Mouse (Mus musculus): ENCODE results near the gene Kcnma1.

Gene Kcnma1

DNA sequence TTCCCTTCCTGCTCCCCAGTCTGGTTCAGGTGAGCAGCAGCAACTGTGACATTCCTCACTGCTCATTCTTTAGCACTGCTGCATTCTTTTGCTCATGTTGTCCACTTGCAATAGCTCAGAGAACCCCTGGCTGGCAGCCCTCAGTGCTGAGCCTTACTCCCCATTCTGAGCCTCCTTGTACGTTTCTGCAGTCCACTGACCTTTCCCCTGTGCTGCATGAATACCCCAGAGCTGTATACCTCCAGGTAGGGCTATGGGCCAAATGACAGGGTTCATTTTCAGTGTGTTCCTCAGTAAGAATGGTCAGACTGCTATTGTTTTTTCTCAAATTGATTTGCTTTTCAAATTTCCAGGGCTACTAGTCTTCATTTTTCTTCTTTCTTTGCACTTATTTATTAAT is 396.2 kb downstream of the Kcnma1 start:
- DNase-seq (ENCODE audit: extremely low read depth, low read depth, low spot score) = no peak

- DNase-seq (ENCODE audit: extremely low read depth, low read depth, low spot score) = no peak
Observed at GRCm38 (mm10) chr14:23610054-23610453, 404.2 kb downstream of the Kcnma1 start.

- DNase-seq (ENCODE audit: extremely low read depth, low read depth, low spot score) = no peak
Observed at GRCm38 (mm10) chr14:23605740-23606139, 408.6 kb downstream of the Kcnma1 start.

- no peak for DNase-seq (ENCODE audit: extremely low read depth, low read depth, low spot score)
Observed at GRCm38 (mm10) chr14:23602937-23603336, 411.4 kb downstream of the Kcnma1 start.

GRCm38 (mm10) chr14:23602054-23602453 is 412.2 kb downstream of the Kcnma1 start:
- DNase-seq (ENCODE audit: extremely low read depth, low read depth, low spot score) = no peak

GRCm38 (mm10) chr14:23594629-23595028 is 419.7 kb downstream of the Kcnma1 start:
- no peak for DNase-seq (ENCODE audit: extremely low read depth, low read depth, low spot score)

DNA sequence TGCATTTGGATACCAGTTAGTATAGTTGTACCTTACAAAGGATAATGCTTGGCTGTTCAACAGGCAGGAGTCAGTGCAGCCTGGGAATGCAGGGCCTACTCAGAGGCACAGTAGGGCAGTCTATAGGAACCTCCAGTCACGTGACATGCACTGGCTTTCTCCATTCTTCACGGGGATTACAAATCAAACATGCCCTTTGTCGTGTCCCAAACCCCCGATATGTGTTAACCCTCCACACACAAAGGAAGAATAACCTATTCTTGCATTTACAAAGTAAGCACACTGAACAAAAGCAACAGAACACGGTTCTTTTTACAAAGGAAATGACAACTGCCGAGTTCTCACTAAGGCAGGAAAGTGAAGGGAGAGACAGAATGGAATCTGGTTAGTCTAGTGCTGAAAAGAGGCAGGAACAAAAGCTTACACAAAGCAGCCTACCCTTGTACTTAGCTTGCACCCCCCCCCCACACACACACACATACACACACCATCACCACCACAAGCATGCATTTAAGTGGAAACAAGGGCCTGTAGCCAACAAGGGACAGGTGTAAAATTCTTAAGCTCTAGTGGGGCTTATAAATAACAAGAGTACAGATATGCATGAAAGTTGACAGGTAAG is 421.4 kb downstream of the Kcnma1 start:
- no peak for DNase-seq (ENCODE audit: extremely low read depth, low read depth, low spot score)

GRCm38 (mm10) chr14:23589744-23590481 is 424.4 kb downstream of the Kcnma1 start:
- no peak for DNase-seq (ENCODE audit: extremely low read depth, low read depth, low spot score)

DNA sequence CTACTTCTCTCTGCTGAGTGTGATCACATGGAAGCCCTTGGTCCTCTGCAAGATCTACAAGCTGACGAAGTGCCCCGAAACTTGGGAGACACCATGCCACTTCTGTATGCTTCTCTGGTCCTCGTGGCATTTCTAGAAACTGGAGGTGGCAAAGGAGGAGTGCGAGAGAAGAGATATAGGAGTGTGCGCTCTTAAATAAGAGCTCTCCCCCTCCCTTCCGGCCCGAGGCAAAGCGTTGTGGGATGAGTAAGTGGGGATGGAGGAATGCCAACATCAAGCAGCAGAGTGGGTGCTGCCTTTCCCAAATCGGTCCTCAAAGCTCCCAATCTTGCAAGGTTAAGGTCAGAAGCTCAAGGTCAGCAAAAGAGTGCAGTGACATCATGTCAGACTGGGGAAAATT is 426.8 kb downstream of the Kcnma1 start:
- DNase-seq (ENCODE audit: extremely low read depth, low read depth, low spot score) = no peak

GRCm38 (mm10) chr14:23583235-23583634 is 431.1 kb downstream of the Kcnma1 start:
- no peak for DNase-seq (ENCODE audit: extremely low read depth, low read depth, low spot score)

GRCm38 (mm10) chr14:23581282-23581681 is 433.0 kb downstream of the Kcnma1 start:
- no peak for DNase-seq (ENCODE audit: extremely low read depth, low read depth, low spot score)

DNA sequence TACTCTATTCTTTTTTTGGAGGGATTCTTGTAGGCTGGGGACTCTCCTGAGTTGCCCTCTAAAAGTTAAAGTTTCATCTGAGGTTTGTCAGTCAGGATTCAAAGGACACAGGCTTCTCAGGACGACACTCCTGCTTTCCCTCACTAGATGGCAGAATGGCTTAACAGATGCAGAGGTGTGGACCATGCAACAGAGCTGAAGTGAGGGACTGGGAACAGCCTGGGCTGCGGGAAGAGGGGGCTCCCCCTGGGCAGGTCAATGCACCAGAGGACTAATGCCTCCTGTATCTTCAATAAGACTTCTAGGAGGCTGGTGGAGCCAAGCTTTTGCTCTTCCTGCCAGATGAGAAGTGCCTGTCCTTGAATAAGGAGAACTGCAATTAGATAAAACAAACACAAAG is 438.3 kb downstream of the Kcnma1 start:
- no peak for DNase-seq (ENCODE audit: extremely low read depth, low read depth, low spot score)

DNA sequence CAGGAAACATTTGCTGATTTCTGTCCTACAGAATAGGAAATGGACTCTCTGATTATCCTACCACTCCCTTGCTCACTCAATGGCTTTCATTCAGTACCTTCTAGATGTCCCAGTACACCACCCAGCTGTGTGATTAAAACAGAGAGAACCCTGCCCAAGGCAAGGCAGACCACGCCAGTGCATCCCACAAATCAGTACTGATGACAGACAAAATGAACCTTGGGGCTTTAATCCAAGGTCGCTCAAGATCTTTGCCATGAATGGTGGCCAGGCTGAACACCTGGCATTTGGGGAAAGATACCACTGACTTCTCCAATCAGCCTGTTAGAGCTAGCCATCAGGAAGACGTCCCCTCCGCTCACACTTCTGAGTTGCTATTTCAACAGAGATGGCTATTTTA is 440.2 kb downstream of the Kcnma1 start:
- no peak for DNase-seq (ENCODE audit: extremely low read depth, low read depth, low spot score)

- no peak for DNase-seq (ENCODE audit: extremely low read depth, low read depth, low spot score)
Observed at GRCm38 (mm10) chr14:23573385-23573784, 440.9 kb downstream of the Kcnma1 start.

GRCm38 (mm10) chr14:23572778-23573177 is 441.5 kb downstream of the Kcnma1 start:
- no peak for DNase-seq (ENCODE audit: extremely low read depth, low read depth, low spot score)

DNA sequence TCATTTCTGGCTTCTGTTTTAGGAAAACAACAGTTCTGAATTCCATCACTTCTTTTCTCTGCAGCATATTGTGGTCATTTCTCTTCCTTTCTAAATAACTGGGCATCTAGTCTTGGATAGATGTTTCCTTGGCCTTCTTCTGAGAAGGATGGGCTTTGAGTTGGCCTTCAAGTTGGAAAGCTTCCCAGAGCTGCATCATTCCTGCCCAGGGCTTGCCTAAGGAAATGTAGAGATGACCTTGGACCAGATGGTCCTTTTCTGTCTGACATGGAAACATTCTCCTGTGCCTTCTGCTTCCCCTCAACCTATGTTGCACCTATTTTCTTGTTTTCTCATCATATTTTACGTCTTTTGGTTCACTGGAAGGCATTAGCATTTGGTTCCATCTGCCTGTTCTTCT is 444.0 kb downstream of the Kcnma1 start:
- DNase-seq (ENCODE audit: extremely low read depth, low read depth, low spot score) = no peak

GRCm38 (mm10) chr14:23565931-23566330 is 448.4 kb downstream of the Kcnma1 start:
- DNase-seq (ENCODE audit: extremely low read depth, low read depth, low spot score) = no peak

DNA sequence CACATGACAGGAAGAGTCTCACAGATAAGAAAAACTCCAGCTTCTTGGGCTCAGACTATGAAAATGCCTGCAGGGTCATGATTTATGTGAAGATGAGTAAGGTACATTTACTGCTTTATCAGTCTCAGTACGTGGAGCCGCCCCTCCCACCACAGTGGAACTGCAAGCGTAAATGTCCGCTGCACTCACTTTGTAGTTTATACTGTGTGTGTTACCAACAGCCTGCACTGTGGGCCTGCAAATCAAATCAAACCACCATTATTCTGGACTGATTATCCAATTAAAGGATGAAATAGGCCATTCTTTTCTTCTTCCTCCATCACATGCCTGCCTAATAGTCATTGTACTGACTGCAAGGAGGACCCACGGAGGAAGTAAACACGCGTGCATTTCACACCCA is 449.8 kb downstream of the Kcnma1 start:
- no peak for DNase-seq (ENCODE audit: extremely low read depth, low read depth, low spot score)

GRCm38 (mm10) chr14:23563180-23563579 is 451.1 kb downstream of the Kcnma1 start:
- DNase-seq (ENCODE audit: extremely low read depth, low read depth, low spot score) = no peak

DNA sequence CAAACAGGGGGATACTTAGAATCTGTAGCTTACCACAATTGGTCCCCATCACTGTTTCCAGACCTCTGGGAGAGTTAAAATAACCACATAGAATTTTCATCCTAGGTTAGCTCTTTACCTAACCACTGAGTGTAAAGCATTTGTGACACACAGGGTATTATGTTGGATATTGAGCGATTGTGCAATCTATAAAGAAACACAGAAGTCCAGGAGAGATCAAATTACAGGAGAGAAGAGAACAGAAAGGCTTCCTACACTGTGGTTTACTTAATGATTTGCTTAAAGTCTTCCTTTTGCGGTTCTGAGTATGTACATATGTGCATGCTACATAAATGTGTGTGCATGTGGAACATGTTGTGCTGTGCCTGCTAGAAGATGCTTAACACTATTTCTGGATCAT is 458.6 kb downstream of the Kcnma1 start:
- no peak for DNase-seq (ENCODE audit: extremely low read depth, low read depth, low spot score)

- no peak for DNase-seq (ENCODE audit: extremely low read depth, low read depth, low spot score)
Observed at GRCm38 (mm10) chr14:23552252-23552974, 461.9 kb downstream of the Kcnma1 start.

- DNase-seq (ENCODE audit: extremely low read depth, low read depth, low spot score) = no peak
Observed at GRCm38 (mm10) chr14:23550467-23550866, 463.8 kb downstream of the Kcnma1 start.
